Mouse (Mus musculus) olfactory bulb, adult 2 months (tissue): ENCODE measurements around the gene Snrk. TPM values are rescaled to one million over a fixed set of nuclear protein-coding genes. Genes with fewer than 3 reads are reported as not detected.

ENCODE experiments used
- H3K27ac ChIP-seq: fragments of 200-500 bp; 2 replicates; pipeline ENCODE4 v1.5.1; 2012; ENCODE audit warnings: low read depth, low read length; ENCODE audit not compliant: insufficient read depth
- H3K4me1 ChIP-seq: fragments of 200-500 bp; 2 replicates; pipeline ENCODE4 v1.6.1; 2012; ENCODE audit warnings: low read length; ENCODE audit not compliant: control insufficient read depth, insufficient read depth
- H3K4me3 ChIP-seq: fragments of 200-500 bp; 2 replicates; pipeline ENCODE4 v1.5.1; 2012; ENCODE audit warnings: mild to moderate bottlenecking, low read depth, low read length, moderate library complexity; ENCODE audit not compliant: insufficient read depth
- CTCF ChIP-seq: fragments of 200-500 bp; IDR thresholded peaks from 2 replicates; pipeline ENCODE4 v1.5.1; 2012; ENCODE audit warnings: low read depth, mild to moderate bottlenecking, low read length, moderate library complexity; ENCODE audit not compliant: insufficient read depth
- POLR2A ChIP-seq: fragments of 200-500 bp; IDR thresholded peaks from 2 replicates; pipeline ENCODE4 v1.6.1; 2012; ENCODE audit warnings: mild to moderate bottlenecking, low read depth, low read length, moderate library complexity; ENCODE audit not compliant: insufficient read depth
- WGBS: fragments of 180-500 bp; shearing (Covaris S2); methylation state at CpG from one replicate; pipeline ENCODE4 v1.1.7; 2018; 5-methylcytosine and 5-hydroxymethylcytosine counted together
- polyA plus RNA-seq: library from polyadenylated mRNA; stranded (reverse); fragments of >200 nt; gene quantifications from 2 replicates; pipeline ENCODE4 v1.2.4, GENCODE M21; 2012; ENCODE audit warnings: low replicate concordance; ENCODE audit not compliant: missing spikeins, insufficient read depth, insufficient read length

Gene Snrk
- polyA plus RNA-seq, 1 experiment, result 1,073 TPM

GRCm38 (mm10) chr9:122145677-122146076, 28.6 kb downstream of the Snrk start:
- H3K4me1 ChIP-seq, result peaks cover 12% of the 10 kb centered on the region
- H3K27ac ChIP-seq, result no peak overlapping the region
- TF ChIP-seq POLR2A, result no peak
- no peak overlapping the region for H3K4me3 ChIP-seq

GRCm38 (mm10) chr9:122146124-122146870, 29.2 kb downstream of the Snrk start:
- Histone ChIP-seq H3K4me3 (no peak overlapping the region), H3K4me1 (peaks cover 12% of the 10 kb centered on the region), H3K27ac (no peak overlapping the region)
- TF ChIP-seq CTCF, result no peak
- WGBS, result 72% methylated on average over 4 of the region's 4 CpGs

GRCm38 (mm10) chr9:122148356-122148755, 31.3 kb downstream of the Snrk start:
- no peak overlapping the region for H3K4me3 ChIP-seq
- no peak for TF ChIP-seq CTCF
- no peak for TF ChIP-seq POLR2A
- peaks cover 11% of the 10 kb centered on the region; the same call in 1 of the 2 replicates for H3K4me1 ChIP-seq
- 70% methylated on average over 3 of the region's 3 CpGs for WGBS
- no peak overlapping the region for H3K27ac ChIP-seq

- WGBS, result 80% methylated on average over 9 of the region's 9 CpGs
- TF ChIP-seq CTCF (no peak), POLR2A (no peak)
Observed at GRCm38 (mm10) chr9:122149997-122150826, 33.1 kb downstream of the Snrk start.

GRCm38 (mm10) chr9:122152063-122152462, 35.0 kb downstream of the Snrk start:
- no peak for TF ChIP-seq POLR2A
- no peak for TF ChIP-seq CTCF
- no peak overlapping the region for H3K27ac ChIP-seq
- no peak overlapping the region for H3K4me3 ChIP-seq
- peaks cover 10% of the 10 kb centered on the region for H3K4me1 ChIP-seq
- 88% methylated on average over 4 of the region's 4 CpGs for WGBS

More at GRCm38 (mm10) chr9:122149997-122150826, 33.1 kb downstream of the Snrk start:
- no peak overlapping the region for H3K27ac ChIP-seq
- peaks cover 11% of the 10 kb centered on the region; the same call in 1 of the 2 replicates for H3K4me1 ChIP-seq
- no peak overlapping the region for H3K4me3 ChIP-seq

GRCm38 (mm10) chr9:122152501-122152900, 35.4 kb downstream of the Snrk start:
- H3K4me3 ChIP-seq, result no peak overlapping the region
- 74% methylated on average over 1 of the region's 1 CpGs for WGBS
- peaks cover 12% of the 10 kb centered on the region for H3K4me1 ChIP-seq
- no peak overlapping the region for H3K27ac ChIP-seq
- TF ChIP-seq POLR2A, result no peak
- no peak for TF ChIP-seq CTCF

- Histone ChIP-seq H3K27ac (no peak overlapping the region), H3K4me3 (no peak overlapping the region), H3K4me1 (peaks cover 15% of the 10 kb centered on the region)
- no peak for TF ChIP-seq POLR2A
- no peak for TF ChIP-seq CTCF
- WGBS, result 81% methylated on average over 3 of the region's 3 CpGs
Observed at GRCm38 (mm10) chr9:122153436-122153835, 36.4 kb downstream of the Snrk start.

GRCm38 (mm10) chr9:122155193-122155592, 38.1 kb downstream of the Snrk start:
- TF ChIP-seq POLR2A, result no peak
- no peak for TF ChIP-seq CTCF
- no peak overlapping the region for H3K27ac ChIP-seq
- peaks cover 14% of the 10 kb centered on the region for H3K4me1 ChIP-seq
- no peak overlapping the region for H3K4me3 ChIP-seq
- 80% methylated on average over 1 of the region's 1 CpGs for WGBS

- Histone ChIP-seq H3K4me3 (no peak overlapping the region), H3K4me1 (peaks cover 12% of the 10 kb centered on the region), H3K27ac (no peak overlapping the region)
- WGBS, result 87% methylated on average over 5 of the region's 5 CpGs
- TF ChIP-seq POLR2A (no peak), CTCF (peak; percentile 62; the same call in 1 of the 2 replicates)
Observed at GRCm38 (mm10) chr9:122156389-122157078, 39.5 kb downstream of the Snrk start.
